Mouse (Mus musculus) stomach, postnatal 0 days (tissue): Measurements from ENCODE around the gene Ccdc34. TPM values are rescaled to one million over a fixed set of nuclear protein-coding genes. Genes with fewer than 3 reads are reported as not detected.

ENCODE experiments used
- ATAC-seq: fragments of 200-750 bp; cut with Nextera tagmentation; 2 replicates; pipeline ENCODE4 v1.8.0; 2017; ENCODE audit not compliant: low FRiP score, low TSS enrichment
- DNase-seq: peaks from one replicate; pipeline ENCODE4 v3.0.0-alpha.2; 2016; ENCODE audit warnings: low spot score
- H3K27ac ChIP-seq: fragments of 300-500 bp; sonication (generic); replicated peaks from 2 replicates; pipeline ENCODE4 v1.5.1; 2014; ENCODE audit warnings: mild to moderate bottlenecking, control low read depth
- H3K27me3 ChIP-seq: fragments of 300-500 bp; sonication (generic); 2 replicates; pipeline ENCODE4 v1.6.1; 2014; ENCODE audit warnings: low read length; ENCODE audit not compliant: control insufficient read depth, insufficient read depth
- H3K36me3 ChIP-seq: fragments of 300-500 bp; sonication (generic); 2 replicates; pipeline ENCODE4 v1.6.1; 2014; ENCODE audit warnings: low read length, mixed read lengths; ENCODE audit not compliant: control insufficient read depth, insufficient read depth
- H3K4me1 ChIP-seq: fragments of 300-500 bp; sonication (generic); replicated peaks from 2 replicates; pipeline ENCODE4 v1.6.1; 2014; ENCODE audit warnings: antibody characterized with exemption; ENCODE audit not compliant: control insufficient read depth, insufficient read depth
- H3K4me2 ChIP-seq: fragments of 300-500 bp; sonication (generic); replicated peaks from 2 replicates; pipeline ENCODE4 v1.6.1; 2014; ENCODE audit warnings: low read depth, mild to moderate bottlenecking, control low read depth, moderate library complexity
- H3K4me3 ChIP-seq: fragments of 300-500 bp; sonication (generic); 2 replicates; pipeline ENCODE4 v1.5.1; 2014; ENCODE audit warnings: low read depth, low read length, control low read depth
- H3K9ac ChIP-seq: fragments of 300-500 bp; sonication (generic); 2 replicates; pipeline ENCODE4 v1.6.1; 2014; ENCODE audit warnings: mild to moderate bottlenecking, low read length, control low read depth, mixed read lengths
- H3K9me3 ChIP-seq: fragments of 300-500 bp; sonication (generic); 2 replicates; pipeline ENCODE4 v1.6.1; 2016; ENCODE audit warnings: low read length; ENCODE audit not compliant: control insufficient read depth
- CTCF ChIP-seq: IDR thresholded peaks from 2 replicates; pipeline ENCODE4 v1.5.1; 2016; ENCODE audit warnings: antibody characterized with exemption, low read depth, mild to moderate bottlenecking, moderate library complexity
- EP300 ChIP-seq: optimal IDR thresholded peaks from 2 replicates; pipeline ENCODE3; 2016; ENCODE audit warnings: antibody characterized with exemption
- WGBS: fragments of 180-500 bp; shearing (Covaris S2); extraction: QIAGEN DNeasy Blood & Tissue Kit; methylation state at CpG from one replicate; pipeline ENCODE4 v1.1.7; 2014; 5-methylcytosine and 5-hydroxymethylcytosine counted together
- polyA plus RNA-seq: library from polyadenylated mRNA; unstranded; fragments of >200 nt; fragmentation: Nextera tagmentation; extraction: Ambion mirVana; gene quantifications from 2 replicates; pipeline ENCODE4 v1.2.1, GENCODE M21; 2015

Gene Ccdc34
- polyA plus RNA-seq, 1 experiment from 2014 or later: 18.7 TPM

- no peak for DNase-seq
- no peak for ATAC-seq
- Histone ChIP-seq H3K4me2 (no peak overlapping the region), H3K27me3 (no peaks in the 10 kb centered on the region), H3K4me1 (peaks cover 13% of the 10 kb centered on the region), H3K4me3 (no peak overlapping the region), H3K27ac (no peak overlapping the region), H3K36me3 (no peaks in the 10 kb centered on the region), H3K9ac (no peak overlapping the region), H3K9me3 (no peaks in the 10 kb centered on the region)
- WGBS: 95% methylated on average over 1 of the region's 1 CpGs
- TF ChIP-seq CTCF: no peak
- TF ChIP-seq EP300: no peak
Observed at GRCm38 (mm10) chr2:110184071-110184470, 166.5 kb downstream of the Ccdc34 start.

- Histone ChIP-seq H3K4me1 (peaks cover 6% of the 10 kb centered on the region; the same call in 1 of the 2 replicates), H3K9me3 (no peaks in the 10 kb centered on the region), H3K4me3 (no peak overlapping the region), H3K36me3 (no peaks in the 10 kb centered on the region), H3K27me3 (no peaks in the 10 kb centered on the region), H3K9ac (no peak overlapping the region), H3K27ac (no peak overlapping the region), H3K4me2 (no peak overlapping the region)
- WGBS: 24% methylated on average over 6 of the region's 6 CpGs
- TF ChIP-seq EP300: no peak
- ATAC-seq (peak; percentile 93), DNase-seq (peak; percentile 68)
Observed at GRCm38 (mm10) chr2:110186427-110186980, 168.9 kb downstream of the Ccdc34 start.

DNA sequence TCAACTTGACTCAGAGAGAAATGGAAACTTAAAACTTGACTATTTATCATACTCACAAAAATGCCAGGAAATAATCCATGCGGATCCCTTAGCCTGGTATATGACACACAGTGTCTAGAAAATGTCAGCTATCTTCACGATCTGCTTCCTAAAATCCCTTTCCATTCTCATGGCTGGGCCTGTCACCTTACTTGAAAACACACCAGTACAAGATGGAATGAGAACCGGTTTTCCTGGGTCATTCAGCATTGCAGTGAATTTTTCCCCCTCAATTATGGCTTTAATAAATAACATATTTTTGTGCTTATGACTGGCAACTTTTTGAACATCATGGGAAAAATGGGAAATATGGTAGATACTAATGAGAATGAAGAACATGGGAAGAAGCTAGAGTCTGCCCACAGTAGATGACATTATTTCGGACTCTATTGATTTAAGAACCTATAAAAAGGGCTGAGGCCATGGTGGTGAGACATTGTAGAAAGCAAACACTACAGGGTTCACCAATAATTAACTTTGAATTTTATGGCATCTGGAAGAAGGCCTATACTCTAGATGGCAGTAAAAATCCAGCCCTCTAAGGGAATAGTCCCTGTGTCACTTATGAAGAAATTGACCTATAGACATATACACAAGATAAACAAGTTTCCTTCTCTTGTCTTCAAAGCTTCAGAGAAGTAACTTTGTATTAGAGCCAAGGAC lies 171.2 kb downstream of the Ccdc34 start:
- Histone ChIP-seq H3K27ac (no peak overlapping the region), H3K4me2 (no peak overlapping the region)
- DNase-seq: no peak

GRCm38 (mm10) chr2:110190416-110190815 lies 172.8 kb downstream of the Ccdc34 start:
- ATAC-seq (no peak), DNase-seq (no peak)
- 81% methylated on average over 2 of the region's 2 CpGs for WGBS
- no peaks in the 10 kb centered on the region for H3K36me3 ChIP-seq
- no peak overlapping the region for H3K4me2 ChIP-seq
- H3K4me3 ChIP-seq: no peak overlapping the region
- H3K4me1 ChIP-seq: 0 out of 2 replicates have a peak, but pooled peaks cover 2% of the 10 kb centered on the region
- TF ChIP-seq CTCF (no peak), EP300 (no peak)
- no peaks in the 10 kb centered on the region for H3K9me3 ChIP-seq
- H3K27ac ChIP-seq: no peak overlapping the region
- H3K27me3 ChIP-seq: no peaks in the 10 kb centered on the region
- H3K9ac ChIP-seq: no peak overlapping the region

More for the DNA sequence above, 171.2 kb downstream of the Ccdc34 start:
- 62% methylated on average over 4 of the region's 4 CpGs for WGBS
- Histone ChIP-seq H3K36me3 (no peaks in the 10 kb centered on the region), H3K9ac (no peak overlapping the region), H3K9me3 (no peaks in the 10 kb centered on the region), H3K4me3 (no peak overlapping the region), H3K27me3 (no peaks in the 10 kb centered on the region), H3K4me1 (0 out of 2 replicates have a peak, but pooled peaks cover 2% of the 10 kb centered on the region)
- no peak for ATAC-seq
- no peak for TF ChIP-seq EP300
- TF ChIP-seq CTCF: no peak

DNA sequence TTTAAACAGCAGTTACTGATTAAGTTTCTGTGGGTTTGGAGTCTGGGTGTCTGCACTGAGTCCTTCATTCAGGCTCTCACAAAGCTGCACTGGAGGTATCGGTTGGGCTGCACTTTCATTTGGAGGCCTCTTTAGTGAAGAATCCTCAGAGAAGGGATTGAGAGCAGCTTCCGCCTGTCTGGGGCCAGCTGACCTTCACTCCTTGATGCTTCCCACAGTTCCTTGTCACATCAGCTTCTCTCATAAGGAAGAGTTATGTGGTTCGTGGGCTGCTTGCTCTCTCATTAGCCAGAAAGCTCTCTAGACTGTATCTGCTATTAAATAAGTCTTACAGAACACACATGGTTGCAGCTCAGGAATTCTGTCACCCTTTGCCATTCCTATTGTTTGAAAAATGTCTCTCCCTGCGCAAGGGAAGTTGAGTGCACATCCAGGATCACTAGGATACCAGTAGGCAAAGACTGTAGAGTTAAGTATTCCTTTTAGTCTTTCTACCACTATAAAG lies 173.6 kb downstream of the Ccdc34 start:
- Histone ChIP-seq H3K9me3 (no peaks in the 10 kb centered on the region), H3K27me3 (no peaks in the 10 kb centered on the region), H3K9ac (no peak overlapping the region), H3K4me2 (no peak overlapping the region), H3K27ac (no peak overlapping the region), H3K36me3 (no peaks in the 10 kb centered on the region), H3K4me1 (0 out of 2 replicates have a peak, but pooled peaks cover 2% of the 10 kb centered on the region), H3K4me3 (no peak overlapping the region)
- ATAC-seq (no peak), DNase-seq (no peak)
- no peak for TF ChIP-seq EP300
- TF ChIP-seq CTCF: no peak
- WGBS: 62% methylated on average over 4 of the region's 4 CpGs

DNA sequence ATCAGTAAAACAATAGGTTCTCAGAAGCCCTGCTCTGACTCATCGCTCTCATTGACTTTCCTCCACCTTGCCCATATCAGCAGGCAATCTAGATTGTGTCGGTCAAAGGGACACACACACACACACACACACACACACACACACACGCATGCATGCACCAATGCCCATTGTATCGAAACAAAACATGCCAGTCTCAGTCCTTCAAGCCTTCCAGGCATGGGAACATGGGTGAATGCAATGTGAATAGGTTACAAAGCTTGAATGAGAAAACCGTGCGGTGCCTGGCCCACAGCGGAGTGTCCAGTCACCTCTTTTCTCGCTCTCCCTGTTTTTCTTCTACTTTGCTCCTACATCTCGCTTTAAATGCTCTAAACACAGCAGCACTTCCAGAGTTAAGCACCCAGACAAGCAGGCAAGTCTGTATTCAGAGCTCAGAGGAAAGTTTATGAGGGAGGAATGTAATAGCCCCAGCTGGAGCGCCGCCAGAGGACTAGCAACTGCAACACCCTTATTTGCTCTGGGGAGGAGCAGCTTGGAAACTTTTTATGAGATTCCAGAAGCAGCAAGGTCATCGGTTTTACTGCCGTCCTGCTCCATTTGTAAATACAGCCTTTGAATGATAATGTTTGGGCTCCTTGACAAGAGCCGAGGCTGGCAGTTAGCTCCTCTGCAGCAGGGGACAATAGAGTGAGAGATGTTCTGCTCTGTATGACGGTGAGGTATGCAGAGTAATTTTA lies 174.5 kb downstream of the Ccdc34 start:
- H3K4me1 ChIP-seq: 0 out of 2 replicates have a peak, but pooled peaks cover 2% of the 10 kb centered on the region
- DNase-seq (peak; percentile 91), ATAC-seq (peak; percentile 93)
- H3K9ac ChIP-seq: no peak overlapping the region
- H3K36me3 ChIP-seq: no peaks in the 10 kb centered on the region
- 21% methylated on average over 15 of the region's 15 CpGs for WGBS
- no peaks in the 10 kb centered on the region for H3K27me3 ChIP-seq
- H3K9me3 ChIP-seq: no peaks in the 10 kb centered on the region
- TF ChIP-seq EP300: no peak
- peak overlapping the region; percentile 40 for H3K4me2 ChIP-seq
- no peak overlapping the region for H3K4me3 ChIP-seq
- H3K27ac ChIP-seq: peak overlapping the region; percentile 58
